In the genomic region with DNA sequence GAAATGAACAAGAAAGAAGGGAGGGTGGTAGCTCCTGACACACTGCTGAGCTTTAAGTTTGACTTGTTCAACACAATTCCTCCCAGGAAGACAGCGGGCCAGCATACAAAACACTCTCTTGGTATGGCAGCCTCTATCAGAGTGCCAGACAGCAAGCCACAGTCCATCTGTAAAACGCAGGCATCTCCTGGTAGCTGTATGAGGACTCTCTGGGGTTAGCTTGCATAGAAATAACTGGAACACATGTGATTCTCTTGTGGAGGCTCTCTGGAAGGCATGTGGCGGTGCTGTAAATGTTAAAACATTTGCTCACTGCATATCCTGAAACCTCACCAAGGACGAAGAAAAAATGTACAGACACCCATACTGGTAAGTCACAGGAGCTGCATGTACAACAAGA, we compare ENCODE assay signal across 23 mouse cellular contexts.
DNase-seq lines count a peak whose midpoint lies in the region; ATAC-seq and TF ChIP-seq lines count a peak whose summit lies in the region.
"Had no signal": no experiment of that assay in that cellular context is flagged by ENCODE, and none has a peak within 500 bp of the region (broad histone marks: within the 10 kb centered on the region; RNA-seq: fewer than 3 reads in every experiment).

No protein-coding gene starts in this region.

- no peaks in the 10 kb centered on the region for H3K27me3 ChIP-seq in forebrain, postnatal 0 days (ENCODE audit: insufficient read depth, low read length)
- H3K27me3 ChIP-seq in forebrain, embryonic 11.5 days (ENCODE audit: control insufficient read depth, insufficient read depth, low read length), result no peaks in the 10 kb centered on the region
- H3K27me3 ChIP-seq: embryonic facial prominence, embryonic 12.5 days; forebrain, embryonic 12.5 days had no signal

- H3K4me1 ChIP-seq in forebrain, postnatal 0 days (ENCODE audit: insufficient read depth), result no peaks in the 10 kb centered on the region
- no peaks in the 10 kb centered on the region for H3K4me1 ChIP-seq in forebrain, embryonic 11.5 days (replicated peaks; ENCODE audit: control insufficient read depth, insufficient read depth, low read length)
- H3K4me1 ChIP-seq: embryonic facial prominence, embryonic 10.5 days; embryonic facial prominence, embryonic 12.5 days; forebrain, embryonic 12.5 days had no signal

- intact Hi-C loops in left cerebral cortex, postnatal 14 days (cut with DNase I), result no loop called here

- no peak overlapping the region for H3K27ac ChIP-seq in forebrain, postnatal 0 days (ENCODE audit: low read depth, low read length)
- H3K27ac ChIP-seq in forebrain, embryonic 11.5 days (ENCODE audit: low read depth, low read length), result no peak overlapping the region
- H3K27ac ChIP-seq: embryonic facial prominence, embryonic 10.5 days; embryonic facial prominence, embryonic 12.5 days; forebrain, embryonic 12.5 days had no signal

- peak; percentile 87 for ATAC-seq in forebrain, postnatal 0 days
- no peak for ATAC-seq in forebrain, embryonic 11.5 days (replicated peaks; ENCODE audit: low FRiP score)
- ATAC-seq: activated CD4-positive, CD25-positive, alpha-beta regulatory T cell, adult 4 months; CD4-positive, CD25-positive, alpha-beta regulatory T cell, adult 4 months; forebrain, embryonic 14.5 days; Patski had no signal

- H3K4me2 ChIP-seq in forebrain, postnatal 0 days (ENCODE audit: low read depth), result no peak overlapping the region
- no peak overlapping the region for H3K4me2 ChIP-seq in forebrain, embryonic 11.5 days (ENCODE audit: low read depth, low read length, severe bottlenecking)
- H3K4me2 ChIP-seq: embryonic facial prominence, embryonic 12.5 days; forebrain, embryonic 12.5 days had no signal

- H3K9me3 ChIP-seq in forebrain, postnatal 0 days (ENCODE audit: low read length), result no peaks in the 10 kb centered on the region
- no peaks in the 10 kb centered on the region for H3K9me3 ChIP-seq in forebrain, embryonic 11.5 days (ENCODE audit: control insufficient read depth, low read length)
- H3K9me3 ChIP-seq: embryonic facial prominence, embryonic 10.5 days; embryonic facial prominence, embryonic 12.5 days; forebrain, embryonic 12.5 days; G1E had no signal

- no peak for TF ChIP-seq CTCF in forebrain, postnatal 0 days (IDR thresholded peaks at IDR 0.05; ENCODE audit: low read depth)

- H3K4me3 ChIP-seq in forebrain, postnatal 0 days (ENCODE audit: low read depth, low read length), result no peak overlapping the region
- H3K4me3 ChIP-seq in forebrain, embryonic 11.5 days (ENCODE audit: low read depth, low read length), result no peak overlapping the region
- H3K4me3 ChIP-seq: embryonic facial prominence, embryonic 10.5 days; embryonic facial prominence, embryonic 12.5 days; forebrain, embryonic 12.5 days had no signal

- no peaks in the 10 kb centered on the region for H3K36me3 ChIP-seq in forebrain, postnatal 0 days (ENCODE audit: insufficient read depth)
- H3K36me3 ChIP-seq in forebrain, embryonic 11.5 days (ENCODE audit: control insufficient read depth, insufficient read depth, low read length), result no peaks in the 10 kb centered on the region
- H3K36me3 ChIP-seq: embryonic facial prominence, embryonic 10.5 days; embryonic facial prominence, embryonic 12.5 days; forebrain, embryonic 12.5 days; G1E had no signal

- peak; percentile 25 for DNase-seq in forebrain, postnatal 0 days
- no peak for DNase-seq in forebrain, embryonic 11.5 days (ENCODE audit: low spot score)
- peak; percentile 8 to 16 for DNase-seq in left cerebral cortex, postnatal 14 days (ENCODE audit: low spot score in 2 of 2)
- DNase-seq in left cerebral cortex, adult 8-10 months (ENCODE audit: low spot score in 2 of 2), result no peak
- DNase-seq in right cerebral cortex, postnatal 10 days (ENCODE audit: low spot score in 2 of 2), result peak; percentile 38 to 41
- no peak for DNase-seq in right cerebral cortex, postnatal 25 days
- DNase-seq: adrenal gland, adult 8-10 months; adrenal gland, postnatal 14 days; adrenal gland, postnatal 36 days; B cell, adult 2 months; cerebellum, adult 11-12 months; cerebellum, adult 2 months; cerebellum, adult 9-10 months; cerebellum, postnatal 10 days; cerebellum, postnatal 25 days had no signal

- WGBS in forebrain, postnatal 0 days, result 83% methylated on average over 4 of the region's 4 CpGs
- 94% methylated on average over 4 of the region's 4 CpGs for WGBS in forebrain, embryonic 11.5 days

- H3K9ac ChIP-seq in forebrain, postnatal 0 days, result no peak overlapping the region
- no peak overlapping the region for H3K9ac ChIP-seq in forebrain, embryonic 11.5 days (ENCODE audit: low read length)
- H3K9ac ChIP-seq: embryonic facial prominence, embryonic 12.5 days; forebrain, embryonic 12.5 days had no signal

Comparison
In these comparisons a context has a peak if more than half of its experiments do, and no peak if none do; other contexts are left out.
1. DNase-seq: peak in forebrain, postnatal 0 days (single experiment), left cerebral cortex, postnatal 14 days (2 of 2) and right cerebral cortex, postnatal 10 days (2 of 2); none in forebrain, embryonic 11.5 days (single experiment), left cerebral cortex, adult 8-10 months (0 of 2) and right cerebral cortex, postnatal 25 days (single experiment).